Mouse (Mus musculus) C2C12 (cell line): ENCODE data around the gene Rufy4.

ENCODE experiments used
- CTCF ChIP-seq: IDR thresholded peaks from one replicate; pipeline ENCODE4 v1.5.1; 2011; ENCODE audit not compliant: control insufficient read depth, insufficient read depth, insufficient read length
- MAX ChIP-seq: IDR thresholded peaks from one replicate; pipeline ENCODE4 v1.6.1; 2011; ENCODE audit warnings: mild to moderate bottlenecking, control low read depth
- MYOD1 ChIP-seq: IDR thresholded peaks from one replicate; pipeline ENCODE4 v1.6.1; 2011; ENCODE audit warnings: low read depth; ENCODE audit not compliant: control insufficient read depth, insufficient read length
- USF1 ChIP-seq: IDR thresholded peaks from one replicate; pipeline ENCODE4 v1.6.1; 2011; ENCODE audit warnings: low read depth, mild to moderate bottlenecking, control low read depth, moderate library complexity

- TF ChIP-seq CTCF (no peak), MAX (no peak), MYOD1 (no peak), USF1 (no peak)
Measured at GRCm38 (mm10) chr1:74121138-74121537, 4.2 kb upstream of the Rufy4 start.
